Mouse (Mus musculus) layer of hippocampus, adult 11-12 months (tissue): Measurements from ENCODE around the gene Tm2d3.

Experiments
- DNase-seq: peaks from one replicate; pipeline ENCODE4 v3.0.0; 2022; ENCODE audit warnings: low spot score

The Tm2d3 gene

GRCm38 (mm10) chr7:65690869-65691268 is at the start of gene Tm2d3:
Gene Tm2d3, plus strand, starts transcription at chr7:65691169.
- no peak for DNase-seq

- peak; percentile 21 for DNase-seq
These were observed 48.3 kb upstream of the Tm2d3 start for GRCm38 (mm10) chr7:65642371-65643304.

GRCm38 (mm10) chr7:65643861-65644421 is 47.0 kb upstream of the Tm2d3 start:
- no peak for DNase-seq

- peak; percentile 96 for DNase-seq
These were observed 46.2 kb upstream of the Tm2d3 start, which contains the start of gene Tarsl2 for GRCm38 (mm10) chr7:65644643-65645351. Gene Tarsl2, plus strand, starts transcription at chr7:65644898.

- no peak for DNase-seq
These were observed 45.0 kb upstream of the Tm2d3 start for GRCm38 (mm10) chr7:65645996-65646395.

GRCm38 (mm10) chr7:65650662-65651061 is 40.3 kb upstream of the Tm2d3 start:
- no peak for DNase-seq

GRCm38 (mm10) chr7:65657490-65658120 is 33.4 kb upstream of the Tm2d3 start:
- no peak for DNase-seq

- DNase-seq, result no peak
These were observed 27.7 kb upstream of the Tm2d3 start for GRCm38 (mm10) chr7:65663225-65663790.

- no peak for DNase-seq
These were observed 27.1 kb upstream of the Tm2d3 start for GRCm38 (mm10) chr7:65663886-65664285.

- DNase-seq, result no peak
These were observed 23.5 kb upstream of the Tm2d3 start for GRCm38 (mm10) chr7:65667491-65667890.

- DNase-seq, result no peak
These were observed 12.9 kb upstream of the Tm2d3 start for GRCm38 (mm10) chr7:65678050-65678449.

- DNase-seq, result no peak
These were observed 11.9 kb upstream of the Tm2d3 start for GRCm38 (mm10) chr7:65678900-65679595.

GRCm38 (mm10) chr7:65681166-65681565 is 9.8 kb upstream of the Tm2d3 start:
- no peak for DNase-seq

- DNase-seq, result no peak
These were observed 6.6 kb upstream of the Tm2d3 start for GRCm38 (mm10) chr7:65684256-65684835.

GRCm38 (mm10) chr7:65686664-65687063 is 4.3 kb upstream of the Tm2d3 start:
- no peak for DNase-seq

- DNase-seq, result no peak
These were observed 1.1 kb downstream of the Tm2d3 start for GRCm38 (mm10) chr7:65691929-65692605.

- no peak for DNase-seq
These were observed 1.9 kb downstream of the Tm2d3 start for GRCm38 (mm10) chr7:65692883-65693282.

GRCm38 (mm10) chr7:65693301-65693821 is 2.4 kb downstream of the Tm2d3 start:
- DNase-seq, result peak; percentile 86

GRCm38 (mm10) chr7:65696450-65696849 is 5.5 kb downstream of the Tm2d3 start:
- no peak for DNase-seq

- no peak for DNase-seq
These were observed 11.1 kb downstream of the Tm2d3 start for GRCm38 (mm10) chr7:65702076-65702475.
